Mouse (Mus musculus) mesoderm, embryonic 11.5 days (tissue): ENCODE data around the gene Mapkapk2.
"Not testable (repeated sequence)": the region's sequence is repeated elsewhere in the genome, so short reads cannot be mapped to it uniquely, and the experiment has no call there.

Experiments
- DNase-seq: peaks from one replicate; pipeline ENCODE4 v3.0.0-alpha.2; 2012; ENCODE audit warnings: low read depth, low spot score

The Mapkapk2 gene

DNA sequence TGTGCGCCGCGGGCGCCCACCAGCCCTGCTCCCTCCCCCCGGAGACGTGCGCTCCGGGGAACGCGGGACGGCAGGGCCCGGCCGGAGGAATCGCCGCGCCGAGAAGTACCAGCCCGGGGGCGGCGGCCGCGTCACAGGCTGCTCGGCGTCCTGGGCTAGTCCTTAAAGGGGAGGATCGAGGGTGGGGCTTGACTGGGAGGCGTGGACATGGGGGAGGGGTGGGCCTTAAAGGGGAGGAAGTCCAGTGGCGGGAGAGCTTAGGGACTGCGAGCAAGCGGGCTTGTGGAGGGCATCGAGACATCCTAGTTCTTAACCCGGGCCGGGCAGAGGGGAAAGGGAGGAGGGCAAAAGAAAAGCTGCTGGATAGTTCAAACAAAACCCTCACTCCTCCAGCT is at the start of gene Mapkapk2:
Mapkapk2 (minus strand) TSS at position 127 of the 395 bp plus-strand sequence.
- peak; percentile 96 for DNase-seq

GRCm38 (mm10) chr1:131146181-131146614 is 48.6 kb upstream of the Mapkapk2 start:
- no peak for DNase-seq

- not testable (repeated sequence) for DNase-seq
Observed at GRCm38 (mm10) chr1:131145222-131145621, 47.6 kb upstream of the Mapkapk2 start.

- DNase-seq = no peak
Observed at GRCm38 (mm10) chr1:131142472-131142871, 44.8 kb upstream of the Mapkapk2 start.

DNA sequence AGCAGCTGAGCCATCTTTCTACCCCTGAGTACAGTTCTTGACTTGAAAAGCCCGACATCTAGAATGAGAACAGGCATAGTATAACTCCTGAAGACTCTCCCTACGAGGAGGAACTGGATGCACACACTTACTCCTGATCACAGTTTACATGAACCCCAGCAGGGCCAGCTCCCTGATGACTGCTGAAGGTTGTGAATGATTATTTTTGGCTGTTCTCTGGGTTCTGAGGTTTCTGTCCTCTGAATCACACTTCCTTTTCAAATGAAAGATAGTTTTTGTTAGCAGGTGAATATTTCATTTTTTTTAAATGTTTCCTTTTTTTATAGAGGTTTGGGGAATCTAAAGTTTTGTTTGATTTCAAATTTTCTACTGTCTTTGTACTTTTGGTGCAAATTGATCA is 43.8 kb upstream of the Mapkapk2 start:
- no peak for DNase-seq

GRCm38 (mm10) chr1:131139102-131140095 is 41.8 kb upstream of the Mapkapk2 start:
- no peak for DNase-seq

DNA sequence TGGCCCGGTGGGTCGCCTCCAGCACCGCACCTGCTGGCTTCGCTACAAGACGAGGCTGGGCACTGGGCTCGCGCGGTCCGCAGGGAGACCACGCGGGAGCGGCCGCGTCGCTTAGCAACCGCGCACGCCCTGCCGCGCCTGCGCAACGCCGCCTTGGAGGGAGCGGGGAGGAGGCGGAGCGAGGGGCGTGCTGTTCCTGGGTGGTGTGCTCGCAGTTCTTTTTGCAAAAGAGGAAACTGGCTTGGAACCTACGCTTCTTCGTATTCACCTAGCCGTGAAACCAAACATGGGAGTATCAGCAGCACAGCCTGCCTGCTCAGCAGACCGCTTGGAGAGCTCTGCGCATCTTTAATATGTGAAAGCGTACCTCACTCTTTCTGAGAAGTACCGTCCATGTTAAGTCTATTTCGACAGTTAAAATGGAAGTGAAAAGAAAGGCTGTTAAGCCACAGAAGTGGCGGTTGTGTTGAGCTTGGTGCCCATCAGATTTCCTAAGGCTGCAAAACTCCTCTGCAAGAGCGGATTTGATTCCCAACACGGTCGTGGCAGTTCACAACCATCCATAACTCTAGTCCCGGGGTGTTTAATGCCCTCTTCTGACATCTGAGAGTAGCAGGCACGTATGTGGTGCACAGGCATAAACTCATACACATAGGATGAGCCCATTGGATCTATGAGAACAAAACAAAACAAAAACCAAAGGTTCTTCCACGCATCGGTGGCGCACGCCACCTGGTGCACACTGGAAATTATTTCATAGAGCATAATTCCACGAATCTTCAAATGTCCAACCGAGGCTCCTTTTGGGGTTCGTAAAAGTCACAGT is 40.8 kb upstream of the Mapkapk2 start, which contains the start of gene Dyrk3:
Dyrk3 (minus strand) TSS at position 150 of the 826 bp plus-strand sequence.
- peak; percentile 94 for DNase-seq

DNA sequence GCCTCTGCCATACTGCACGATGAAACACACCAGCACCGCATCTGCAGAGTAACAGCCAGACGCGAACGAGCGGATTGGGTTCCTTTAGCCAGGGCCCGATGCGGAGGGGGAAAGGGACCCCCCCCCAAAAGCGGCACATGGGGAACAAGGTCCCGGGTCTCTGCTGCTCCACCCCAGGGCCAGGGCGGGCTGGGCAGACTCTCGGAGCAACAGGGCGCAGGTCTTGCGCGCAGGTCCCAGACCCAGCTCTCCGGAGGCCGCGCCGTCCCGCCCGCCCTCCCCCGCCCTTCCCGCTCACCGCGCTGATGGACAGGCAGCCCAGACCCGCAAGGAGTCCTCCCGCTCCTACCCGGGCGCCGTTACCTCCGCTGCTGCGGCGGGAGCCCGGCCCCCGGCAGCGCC is 40.1 kb upstream of the Mapkapk2 start:
- DNase-seq = no peak

DNA sequence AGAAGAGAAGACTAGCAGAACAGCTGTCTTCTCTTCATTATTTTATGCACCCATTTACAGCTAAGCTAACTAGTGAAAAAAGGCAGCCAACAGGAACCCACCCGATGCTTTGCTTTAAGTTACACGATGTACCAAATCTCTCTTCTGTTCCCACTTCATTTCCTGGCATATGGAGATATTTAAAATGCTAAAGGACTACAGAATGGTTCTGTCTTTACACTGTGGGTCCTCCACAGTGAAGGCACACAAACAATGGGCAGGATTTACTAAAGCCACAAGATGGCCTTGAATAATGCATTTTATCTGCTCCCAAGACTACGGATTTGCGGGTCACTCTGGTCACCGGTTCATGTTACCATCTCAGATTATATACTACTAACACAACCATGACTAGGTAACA is 39.5 kb upstream of the Mapkapk2 start:
- no peak for DNase-seq

DNA sequence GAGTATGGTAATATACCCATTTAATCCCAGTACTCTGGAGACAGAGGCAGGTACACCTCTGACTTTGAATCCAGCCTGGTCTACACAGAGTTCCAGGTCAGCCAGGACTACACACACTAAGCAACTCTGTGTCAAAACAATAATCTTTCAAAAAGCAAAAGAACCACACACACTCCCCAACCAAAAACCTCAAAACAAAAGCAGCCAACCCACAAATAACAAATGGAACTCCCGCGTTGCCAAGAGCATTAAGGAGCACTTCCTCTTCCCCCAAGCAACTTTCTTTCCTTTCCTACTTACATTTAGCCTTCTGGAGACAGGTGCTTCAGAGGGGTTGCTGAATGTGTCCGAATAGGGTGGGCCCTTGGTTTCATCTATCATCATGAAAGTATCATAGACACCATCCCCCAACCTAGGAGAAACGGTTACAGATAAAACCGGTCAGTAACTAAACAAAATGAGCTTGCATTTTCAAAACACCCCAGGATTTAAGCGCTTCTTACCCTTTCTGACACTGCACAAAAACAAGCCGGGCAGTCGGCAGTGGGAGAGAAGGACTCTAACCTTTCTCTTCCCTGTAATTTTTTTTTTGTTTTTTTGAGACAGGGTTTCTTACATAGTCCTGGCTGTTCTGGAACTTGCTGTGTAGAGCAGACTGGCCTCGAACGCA is 38.5 kb upstream of the Mapkapk2 start:
- DNase-seq = no peak

- DNase-seq = no peak
Observed at GRCm38 (mm10) chr1:131134942-131135522, 37.4 kb upstream of the Mapkapk2 start.

- DNase-seq = no peak
Observed at GRCm38 (mm10) chr1:131134231-131134630, 36.6 kb upstream of the Mapkapk2 start.

- no peak for DNase-seq
Observed at GRCm38 (mm10) chr1:131125987-131126744, 28.5 kb upstream of the Mapkapk2 start.

GRCm38 (mm10) chr1:131123522-131124265 is 26.1 kb upstream of the Mapkapk2 start:
- DNase-seq = no peak

- no peak for DNase-seq
Observed at GRCm38 (mm10) chr1:131121987-131122386, 24.4 kb upstream of the Mapkapk2 start.

GRCm38 (mm10) chr1:131119026-131119425 is 21.4 kb upstream of the Mapkapk2 start:
- DNase-seq = no peak

- DNase-seq = no peak
Observed at GRCm38 (mm10) chr1:131118530-131118929, 20.9 kb upstream of the Mapkapk2 start.

DNA sequence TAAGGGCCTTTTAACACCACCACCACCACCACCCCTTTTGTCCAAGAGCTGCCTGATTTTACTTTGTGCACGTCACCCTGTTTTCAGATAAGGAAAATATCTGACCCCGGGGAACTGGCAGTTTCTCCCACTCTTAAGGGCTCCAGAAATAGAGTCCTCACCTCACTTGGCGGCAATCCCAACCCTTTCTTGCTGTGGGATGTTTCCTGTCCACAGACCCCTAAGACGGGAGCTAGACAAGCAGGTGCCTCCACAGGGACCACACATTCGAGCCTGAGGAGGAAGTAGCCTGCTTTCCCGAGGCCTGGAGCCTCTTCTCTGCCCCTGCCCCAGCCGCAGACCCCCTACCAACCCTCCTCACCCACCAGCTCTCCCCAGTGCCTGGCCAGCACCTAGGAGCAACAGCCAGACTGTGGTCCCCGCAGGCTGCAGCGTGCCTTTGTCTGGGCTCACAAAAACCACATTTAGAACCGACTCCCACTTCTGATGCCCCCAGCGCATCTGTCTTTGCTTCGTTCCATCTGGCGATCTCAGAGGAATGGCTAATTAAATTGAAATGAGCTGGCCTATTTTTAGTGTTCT is 18.9 kb upstream of the Mapkapk2 start:
- no peak for DNase-seq

- peak; percentile 86 for DNase-seq
Observed at GRCm38 (mm10) chr1:131115932-131116331, 18.3 kb upstream of the Mapkapk2 start.
